Mouse (Mus musculus) embryonic facial prominence, embryonic 14.5 days (tissue): ENCODE measurements around the gene Nploc4. TPM values are rescaled to one million over a fixed set of nuclear protein-coding genes. Genes with fewer than 3 reads are reported as not detected.

Source experiments
- ATAC-seq: fragments of 200-750 bp; cut with Nextera tagmentation; 2 replicates; pipeline ENCODE4 v1.8.0; 2017; ENCODE audit warnings: low read depth, moderate number of reproducible peaks, moderate TSS enrichment
- DNase-seq: peaks from one replicate; pipeline ENCODE4 v3.0.0-alpha.2; 2015; ENCODE audit warnings: low spot score
- H3K27ac ChIP-seq: fragments of 300-500 bp; sonication (generic); replicated peaks from 2 replicates; pipeline ENCODE4 v1.5.1; 2014; ENCODE audit warnings: low read depth, mild to moderate bottlenecking, low read length, moderate library complexity
- H3K27me3 ChIP-seq: fragments of 300-500 bp; sonication (generic); replicated peaks from 2 replicates; pipeline ENCODE4 v1.6.1; 2014; ENCODE audit warnings: low read length; ENCODE audit not compliant: control insufficient read depth, insufficient read depth
- H3K36me3 ChIP-seq: fragments of 300-500 bp; sonication (generic); 2 replicates; pipeline ENCODE4 v1.6.1; 2014; ENCODE audit warnings: low read length, mixed read lengths; ENCODE audit not compliant: control insufficient read depth, insufficient read depth
- H3K4me1 ChIP-seq: fragments of 300-500 bp; sonication (generic); 2 replicates; pipeline ENCODE4 v1.6.1; 2014; ENCODE audit warnings: antibody characterized with exemption, low read length; ENCODE audit not compliant: control insufficient read depth, insufficient read depth
- H3K4me2 ChIP-seq: fragments of 300-500 bp; sonication (generic); 2 replicates; pipeline ENCODE4 v1.6.1; 2014; ENCODE audit warnings: low read depth, mild to moderate bottlenecking, low read length, moderate library complexity, mixed read lengths
- H3K4me3 ChIP-seq: fragments of 300-500 bp; sonication (generic); 2 replicates; pipeline ENCODE4 v1.5.1; 2014; ENCODE audit warnings: low read depth, mild to moderate bottlenecking, low read length
- H3K9ac ChIP-seq: fragments of 300-500 bp; sonication (generic); 2 replicates; pipeline ENCODE4 v1.6.1; 2014; ENCODE audit warnings: low read depth, mild to moderate bottlenecking, low read length, moderate library complexity, mixed read lengths
- H3K9me3 ChIP-seq: fragments of 300-500 bp; sonication (generic); 2 replicates; pipeline ENCODE4 v1.6.1; 2016; ENCODE audit warnings: low read length; ENCODE audit not compliant: control insufficient read depth
- WGBS: fragments of 180-500 bp; shearing (Covaris S2); extraction: QIAGEN DNeasy Blood & Tissue Kit; methylation state at CpG from one replicate; pipeline ENCODE4 v1.1.7; 2014; 5-methylcytosine and 5-hydroxymethylcytosine counted together
- polyA plus RNA-seq: library from polyadenylated mRNA; unstranded; fragments of >200 nt; fragmentation: Nextera tagmentation; extraction: Ambion mirVana; gene quantifications from 2 replicates; pipeline ENCODE4 v1.2.1, GENCODE M21; 2014

Gene Nploc4
- polyA plus RNA-seq, 1 experiment from 2014 or later = 38.1 TPM

- H3K4me2 ChIP-seq = peak overlapping the region; percentile 40; the same call in 1 of the 2 replicates
- peaks cover 22% of the 10 kb centered on the region for H3K36me3 ChIP-seq
- DNase-seq = peak; percentile 8
- 0 out of 2 replicates have a peak, but pooled peaks cover 3% of the 10 kb centered on the region for H3K9me3 ChIP-seq
- H3K4me1 ChIP-seq = 0 out of 2 replicates have a peak, but pooled peaks cover 2% of the 10 kb centered on the region
- H3K4me3 ChIP-seq = no peak overlapping the region
- no peak for ATAC-seq
- WGBS = 52% methylated on average over 5 of the region's 5 CpGs
- no peaks in the 10 kb centered on the region for H3K27me3 ChIP-seq
- H3K27ac ChIP-seq = no peak overlapping the region
- H3K9ac ChIP-seq = no peak overlapping the region
Observed at GRCm38 (mm10) chr11:120344310-120344920, 93.1 kb downstream of the Nploc4 start.

GRCm38 (mm10) chr11:120343519-120344309, 93.8 kb downstream of the Nploc4 start:
- Histone ChIP-seq H3K27ac (peak overlapping the region; percentile 15; the same call in 1 of the 2 replicates), H3K36me3 (peaks cover 22% of the 10 kb centered on the region), H3K9ac (no peak overlapping the region), H3K9me3 (0 out of 2 replicates have a peak, but pooled peaks cover 3% of the 10 kb centered on the region), H3K27me3 (no peaks in the 10 kb centered on the region), H3K4me1 (no peaks in the 10 kb centered on the region), H3K4me2 (no peak overlapping the region), H3K4me3 (no peak overlapping the region)
- DNase-seq (peak; percentile 12), ATAC-seq (no peak)
- 71% methylated on average over 5 of the region's 5 CpGs for WGBS

- Histone ChIP-seq H3K4me1 (no peaks in the 10 kb centered on the region), H3K9me3 (0 out of 2 replicates have a peak, but pooled peaks cover 3% of the 10 kb centered on the region), H3K9ac (no peak overlapping the region), H3K27me3 (no peaks in the 10 kb centered on the region), H3K4me3 (no peak overlapping the region), H3K27ac (no peak overlapping the region), H3K36me3 (peaks cover 22% of the 10 kb centered on the region), H3K4me2 (no peak overlapping the region)
- 92% methylated on average over 5 of the region's 5 CpGs for WGBS
- ATAC-seq (no peak), DNase-seq (no peak)
Observed at GRCm38 (mm10) chr11:120342656-120343160, 94.8 kb downstream of the Nploc4 start.

DNA sequence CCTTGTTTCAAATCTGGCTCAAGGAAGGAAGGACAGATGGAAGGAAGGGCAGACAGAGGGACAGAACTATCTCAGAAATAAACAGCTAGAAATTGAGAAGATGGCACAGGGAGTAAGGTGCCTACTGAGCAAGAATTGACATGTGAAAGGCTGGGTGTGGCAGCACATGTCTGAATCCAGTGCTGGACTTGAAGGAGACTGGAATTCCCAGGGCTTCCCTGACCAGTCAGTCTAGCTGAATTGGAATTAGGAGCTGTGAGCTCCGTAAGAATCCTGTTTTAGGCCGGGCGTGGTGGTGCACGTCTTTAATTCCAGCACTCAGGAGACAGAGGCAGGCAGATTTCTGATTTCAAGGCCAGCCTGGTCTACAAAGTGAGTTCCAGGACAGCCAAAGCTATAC, 95.8 kb downstream of the Nploc4 start:
- no peaks in the 10 kb centered on the region for H3K4me1 ChIP-seq
- no peak overlapping the region for H3K9ac ChIP-seq
- 0 out of 2 replicates have a peak, but pooled peaks cover 3% of the 10 kb centered on the region for H3K9me3 ChIP-seq
- no peaks in the 10 kb centered on the region for H3K27me3 ChIP-seq
- H3K27ac ChIP-seq = no peak overlapping the region
- WGBS = 91% methylated on average over 4 of the region's 4 CpGs
- ATAC-seq (no peak), DNase-seq (no peak)
- H3K4me3 ChIP-seq = no peak overlapping the region
- peaks cover 16% of the 10 kb centered on the region for H3K36me3 ChIP-seq
- H3K4me2 ChIP-seq = no peak overlapping the region

DNA sequence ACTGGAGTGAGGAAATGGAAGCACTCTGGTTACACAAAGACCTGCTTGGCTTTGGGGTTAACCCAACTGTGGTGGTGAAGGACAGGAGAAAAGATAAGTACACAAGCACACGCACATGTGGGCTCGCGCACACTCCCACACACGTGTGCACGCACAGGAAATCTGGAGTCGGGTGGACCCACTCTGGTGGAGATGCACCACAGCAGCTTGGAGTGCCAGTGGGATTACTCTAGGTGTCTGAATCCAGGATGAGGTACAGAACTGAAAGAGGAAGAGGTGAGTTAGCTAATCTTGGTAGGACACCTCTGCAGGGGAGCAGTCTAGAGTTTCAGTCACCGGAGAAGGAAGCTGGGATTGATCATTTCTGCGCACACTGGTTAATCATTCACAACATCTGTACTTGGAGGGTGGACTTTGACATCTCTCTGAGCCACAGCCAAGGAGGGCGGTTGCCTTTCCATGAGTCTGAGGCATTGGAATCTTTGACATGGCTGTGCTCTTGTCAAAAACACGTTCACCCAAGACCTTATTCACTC, 97.5 kb downstream of the Nploc4 start:
- Histone ChIP-seq H3K4me3 (no peak overlapping the region), H3K36me3 (peaks cover 6% of the 10 kb centered on the region), H3K9me3 (0 out of 2 replicates have a peak, but pooled peaks cover 3% of the 10 kb centered on the region), H3K4me2 (no peak overlapping the region), H3K27ac (no peak overlapping the region), H3K9ac (no peak overlapping the region), H3K27me3 (no peaks in the 10 kb centered on the region), H3K4me1 (no peaks in the 10 kb centered on the region)
- DNase-seq (no peak), ATAC-seq (no peak)
- 80% methylated on average over 10 of the region's 10 CpGs for WGBS

GRCm38 (mm10) chr11:120338786-120339185, 98.7 kb downstream of the Nploc4 start:
- H3K36me3 ChIP-seq = no peaks in the 10 kb centered on the region
- H3K4me2 ChIP-seq = no peak overlapping the region
- no peak overlapping the region for H3K27ac ChIP-seq
- no peaks in the 10 kb centered on the region for H3K27me3 ChIP-seq
- no peak for DNase-seq
- H3K4me1 ChIP-seq = no peaks in the 10 kb centered on the region
- ATAC-seq = no peak
- H3K9me3 ChIP-seq = 0 out of 2 replicates have a peak, but pooled peaks cover 9% of the 10 kb centered on the region
- H3K4me3 ChIP-seq = no peak overlapping the region
- 70% methylated on average over 3 of the region's 3 CpGs for WGBS
- H3K9ac ChIP-seq = no peak overlapping the region

GRCm38 (mm10) chr11:120337447-120337846, 100.1 kb downstream of the Nploc4 start:
- H3K9me3 ChIP-seq = 0 out of 2 replicates have a peak, but pooled peaks cover 9% of the 10 kb centered on the region
- no peaks in the 10 kb centered on the region for H3K36me3 ChIP-seq
- ATAC-seq = no peak

DNA sequence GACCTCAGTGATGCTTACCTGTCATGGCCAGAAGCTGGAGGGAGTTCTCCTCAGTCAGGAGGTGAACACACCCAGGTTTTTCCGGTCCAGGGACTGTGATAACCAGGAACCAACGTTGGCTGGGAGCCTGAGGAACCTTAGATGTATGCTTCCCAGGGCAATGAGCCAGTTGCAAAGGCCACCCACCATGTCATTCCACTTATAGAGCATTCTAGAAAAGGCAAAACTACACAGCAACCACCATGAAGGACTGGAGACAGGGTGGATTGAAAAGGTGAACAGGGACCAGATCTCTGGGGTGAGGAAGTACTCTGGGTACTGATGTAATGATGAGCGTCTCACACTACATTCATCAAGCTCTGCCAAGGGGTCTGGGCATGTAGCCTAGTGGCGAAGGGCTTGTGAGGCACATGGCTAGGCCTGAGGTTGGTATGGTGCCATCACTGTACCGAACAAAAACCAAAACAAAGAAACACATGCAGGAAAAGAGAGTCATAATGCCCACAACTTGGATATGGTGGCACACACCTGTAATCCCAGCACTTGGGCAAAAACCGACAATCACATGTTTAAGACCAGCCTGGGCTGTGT, 102.0 kb downstream of the Nploc4 start:
- no peak for ATAC-seq
- H3K4me3 ChIP-seq = no peak overlapping the region
- no peaks in the 10 kb centered on the region for H3K4me1 ChIP-seq
- no peaks in the 10 kb centered on the region for H3K36me3 ChIP-seq
- H3K4me2 ChIP-seq = no peak overlapping the region
- H3K27me3 ChIP-seq = no peaks in the 10 kb centered on the region
- no peak overlapping the region for H3K27ac ChIP-seq
- WGBS = 78% methylated on average over 6 of the region's 6 CpGs
- 0 out of 2 replicates have a peak, but pooled peaks cover 6% of the 10 kb centered on the region for H3K9me3 ChIP-seq
- no peak overlapping the region for H3K9ac ChIP-seq
- DNase-seq = no peak

More at GRCm38 (mm10) chr11:120337447-120337846, 100.1 kb downstream of the Nploc4 start:
- 44% methylated on average over 2 of the region's 2 CpGs for WGBS
- DNase-seq = no peak
- Histone ChIP-seq H3K27ac (no peak overlapping the region), H3K4me2 (no peak overlapping the region), H3K4me1 (no peaks in the 10 kb centered on the region), H3K4me3 (no peak overlapping the region), H3K27me3 (no peaks in the 10 kb centered on the region), H3K9ac (no peak overlapping the region)
